In genomic region chr14:55550191-55550590, GRCm38 (mm10) we compare ENCODE assay signal across 28 mouse cellular contexts. TPM values are rescaled to one million over a fixed set of nuclear protein-coding genes. Genes with fewer than 3 reads are reported as not detected.
"Had no signal": no experiment of that assay in that cellular context is flagged by ENCODE, and none has a peak within 500 bp of the region (broad histone marks: within the 10 kb centered on the region; RNA-seq: fewer than 3 reads in every experiment).

No protein-coding gene starts in this region.

- H3K4me3 ChIP-seq: liver, embryonic 13.5 days; neural tube, embryonic 12.5 days; neural tube, embryonic 15.5 days; stomach, embryonic 15.5 days had no signal

- DNase-seq: kidney, adult 2 months; kidney, postnatal 10 days; kidney, postnatal 36 days; layer of hippocampus, adult 9-11 months; liver, embryonic 13.5 days; lung, adult 2 months; lung, postnatal 14 days; lung, postnatal 4 days; midbrain, embryonic 14.5 days; retina, postnatal 1 day; right cerebral cortex, postnatal 25 days; spleen, adult 18-20 months; thymus, postnatal 25 days had no signal

- H3K27me3 ChIP-seq: liver, embryonic 13.5 days; neural tube, embryonic 12.5 days; neural tube, embryonic 15.5 days; stomach, embryonic 15.5 days had no signal

- H3K27ac ChIP-seq: liver, embryonic 13.5 days; neural tube, embryonic 12.5 days; neural tube, embryonic 15.5 days; stomach, embryonic 15.5 days had no signal

- H3K4me2 ChIP-seq: liver, embryonic 13.5 days; midbrain, embryonic 11.5 days; neural tube, embryonic 12.5 days; neural tube, embryonic 15.5 days; stomach, embryonic 15.5 days had no signal

RNA-seq across cellular contexts. Expression of gene A730061H03Rik, which starts 10.0 kb away (rescaled TPM):
- total RNA-seq: left cerebral cortex, adult 18-20 months; left cerebral cortex, postnatal 10 days; liver, adult 2 months had no signal
- polyA plus RNA-seq: neural tube, embryonic 12.5 days had no signal

RNA-seq across cellular contexts. Expression of gene Fitm1, which starts 25.2 kb away (rescaled TPM):
- total RNA-seq: layer of hippocampus, postnatal 25 days; left cerebral cortex, adult 18-20 months; left cerebral cortex, postnatal 10 days; left cerebral cortex, postnatal 36 days; megakaryocyte-erythroid progenitor cell, adult 5-6 weeks had no signal
- polyA plus RNA-seq: midbrain, embryonic 11.5 days; midbrain, embryonic 14.5 days had no signal

RNA-seq across cellular contexts. Expression of gene Nrl, which starts 25.4 kb away (rescaled TPM):
- total RNA-seq: liver, adult 2 months; megakaryocyte progenitor cell, adult 5-6 weeks; megakaryocyte-erythroid progenitor cell, adult 5-6 weeks had no signal
- polyA plus RNA-seq: kidney, adult 2 months; kidney, embryonic 14.5 days; limb, embryonic 11.5 days; liver, adult 2 months; liver, embryonic 13.5 days; liver, embryonic 16.5 days; lung, adult 2 months; lung, embryonic 16.5 days; midbrain, embryonic 11.5 days; midbrain, embryonic 14.5 days; stomach, embryonic 15.5 days had no signal
